Mouse (Mus musculus) thymus, adult 2 months (tissue): ENCODE measurements around the gene 2610318N02Rik. TPM values are rescaled to one million over a fixed set of nuclear protein-coding genes. Genes with fewer than 3 reads are reported as not detected.

Source experiments
- DNase-seq: peaks from one replicate; pipeline ENCODE4 v3.0.0; 2021
- H3K27ac ChIP-seq: fragments of 200-500 bp; 2 replicates; pipeline ENCODE4 v1.5.1; 2012; ENCODE audit warnings: low read length, control low read depth; ENCODE audit not compliant: control insufficient read depth, insufficient read depth
- H3K27me3 ChIP-seq: fragments of 200-500 bp; 2 replicates; pipeline ENCODE4 v1.6.1; 2012; ENCODE audit warnings: mild to moderate bottlenecking, low read length, moderate library complexity, mixed read lengths; ENCODE audit not compliant: control insufficient read depth, insufficient read depth
- H3K36me3 ChIP-seq: fragments of 200-500 bp; 2 replicates; pipeline ENCODE4 v1.6.1; 2012; ENCODE audit warnings: mild to moderate bottlenecking, low read length, moderate library complexity; ENCODE audit not compliant: control insufficient read depth, insufficient read depth
- H3K4me1 ChIP-seq: fragments of 200-500 bp; replicated peaks from 2 replicates; pipeline ENCODE4 v1.6.1; 2012; ENCODE audit warnings: low read length; ENCODE audit not compliant: control insufficient read depth, insufficient read depth
- H3K4me3 ChIP-seq: fragments of 200-500 bp; 2 replicates; pipeline ENCODE4 v1.5.1; 2012; ENCODE audit warnings: mild to moderate bottlenecking, low read length, control low read depth, moderate library complexity; ENCODE audit not compliant: control insufficient read depth, insufficient read depth
- CTCF ChIP-seq: fragments of 200-500 bp; IDR thresholded peaks from 2 replicates; pipeline ENCODE4 v1.5.1; 2012; ENCODE audit warnings: mild to moderate bottlenecking, control low read depth, low read length, moderate library complexity, borderline replicate concordance; ENCODE audit not compliant: control insufficient read depth, poor library complexity, insufficient read depth; ENCODE audit errors: extremely low read depth
- POLR2A ChIP-seq: fragments of 200-500 bp; IDR thresholded peaks from 2 replicates; pipeline ENCODE4 v1.6.1; 2012; ENCODE audit warnings: mild to moderate bottlenecking, low read length, control low read depth, moderate library complexity; ENCODE audit not compliant: control insufficient read depth, poor library complexity, insufficient read depth; ENCODE audit errors: extremely low read depth
- WGBS: fragments of 180-500 bp; shearing (Covaris S2); methylation state at CpG from one replicate; pipeline ENCODE4 v1.1.7; 2018; 5-methylcytosine and 5-hydroxymethylcytosine counted together
- polyA plus RNA-seq: library from polyadenylated mRNA; depleted of rRNA; stranded (reverse); fragments of >200 nt; gene quantifications from 2 replicates; pipeline ENCODE4 v1.2.3, GENCODE M21; 2012; rRNA removed

The 2610318N02Rik gene
- polyA plus RNA-seq, 1 experiment, result 105 TPM

DNA sequence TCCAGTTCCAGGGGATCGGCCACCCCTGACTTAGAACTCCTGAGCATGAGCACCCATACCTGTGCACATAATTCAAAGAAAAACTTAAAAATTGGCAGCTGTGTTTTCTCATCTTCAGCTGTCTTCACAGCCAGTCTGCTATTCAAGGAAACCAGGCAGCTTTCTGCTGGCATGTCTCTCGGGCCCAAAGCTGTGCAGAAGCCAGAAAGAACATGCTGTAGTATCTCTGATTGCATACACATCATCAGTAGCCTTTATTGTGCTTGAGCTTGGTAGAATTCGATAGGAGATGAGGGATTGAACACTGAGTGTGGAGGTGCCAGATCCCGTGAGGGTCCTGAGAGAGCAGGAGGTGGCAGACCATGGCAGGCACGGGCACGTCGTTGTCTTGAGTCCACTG is 52.0 kb downstream of the 2610318N02Rik start:
- DNase-seq, result no peak
- no peaks in the 10 kb centered on the region for H3K36me3 ChIP-seq
- H3K27me3 ChIP-seq, result no peaks in the 10 kb centered on the region
- H3K4me1 ChIP-seq, result peaks cover 3% of the 10 kb centered on the region
- no peak overlapping the region for H3K4me3 ChIP-seq
- H3K27ac ChIP-seq, result no peak overlapping the region
- WGBS, result 95% methylated on average over 7 of the region's 7 CpGs
- no peak for TF ChIP-seq POLR2A
- TF ChIP-seq CTCF, result no peak

DNA sequence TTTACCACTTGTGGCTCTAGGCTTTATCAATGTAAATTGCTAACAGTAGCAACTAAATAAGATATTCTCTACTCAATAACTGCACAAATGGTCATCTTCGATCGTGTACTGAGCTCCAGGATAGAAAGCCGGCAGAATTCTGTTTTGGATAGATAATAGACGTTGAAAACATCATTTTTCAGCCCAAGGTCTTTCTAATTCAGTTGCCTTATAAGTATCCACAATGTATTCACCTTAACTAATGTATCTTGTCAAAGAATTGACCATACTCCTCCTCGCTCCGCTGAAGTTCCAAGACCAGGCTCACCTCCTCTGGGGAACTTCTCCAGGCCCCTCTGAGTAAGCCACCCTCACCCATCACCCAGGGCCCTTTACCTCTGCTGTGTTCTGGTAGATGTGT is 54.3 kb downstream of the 2610318N02Rik start:
- H3K4me3 ChIP-seq, result no peak overlapping the region

DNA sequence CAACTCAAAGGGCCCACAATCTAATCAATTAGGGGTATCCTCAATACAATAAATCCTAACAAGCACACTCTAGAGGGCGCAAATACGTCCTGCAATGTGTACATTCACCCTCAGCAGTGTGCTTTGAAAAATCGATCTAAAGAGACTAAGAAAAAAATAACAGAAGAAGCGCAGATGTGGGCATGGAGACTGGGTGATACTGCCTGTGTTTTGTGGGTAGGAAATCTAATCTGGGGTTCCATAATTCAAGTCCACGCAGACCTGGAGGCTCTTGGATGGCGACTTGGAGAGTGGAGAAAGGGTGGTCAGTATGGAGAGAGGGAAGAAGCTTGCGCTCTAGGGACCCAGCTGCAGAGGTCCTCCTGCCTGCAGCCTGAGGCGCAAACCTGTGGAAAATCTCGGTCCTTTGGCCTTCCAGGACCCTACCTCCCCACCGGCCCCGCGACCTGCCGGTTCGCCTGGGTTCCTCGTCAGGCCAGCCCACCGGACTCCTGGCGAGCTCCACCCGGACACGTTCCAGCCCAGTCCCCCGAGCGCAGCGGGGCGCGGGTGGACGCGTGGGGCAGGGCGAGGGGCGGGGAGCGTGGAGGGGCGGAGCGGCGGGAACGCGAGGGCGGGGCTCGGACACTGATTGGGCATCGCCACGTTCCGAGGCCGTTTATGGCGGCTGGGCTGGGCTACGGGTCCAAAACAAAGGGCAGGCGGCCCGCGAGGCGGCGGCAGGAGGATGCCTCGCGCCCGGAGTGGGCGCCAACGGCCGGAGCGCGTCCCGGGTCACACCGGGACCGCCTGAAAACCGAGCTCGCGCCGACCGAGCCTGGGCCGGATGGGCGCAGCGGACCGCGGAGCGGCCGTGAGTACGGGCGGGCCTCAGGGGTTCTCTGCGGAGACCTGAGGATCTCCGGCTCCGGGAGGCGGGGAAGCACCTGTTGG is 55.2 kb downstream of the 2610318N02Rik start, which contains the start of gene Ypel1:
Gene Ypel1 (plus strand): TSS at position 186 of the 933 bp plus-strand sequence.
- Histone ChIP-seq H3K36me3 (no peaks in the 10 kb centered on the region), H3K4me1 (peaks cover 3% of the 10 kb centered on the region), H3K4me3 (peak within 1 kb of the TSS; percentile 98), H3K27ac (no peak within 1 kb of the TSS), H3K27me3 (no peaks in the 10 kb centered on the region)
- peak; percentile 80 for DNase-seq
- TF ChIP-seq POLR2A, result peak; percentile 57
- peak; percentile 51; the same call in 1 of the 2 replicates for TF ChIP-seq CTCF
- under 1% methylated on average over 76 of the region's 76 CpGs for WGBS

More for the DNA sequence above, 54.3 kb downstream of the 2610318N02Rik start:
- no peaks in the 10 kb centered on the region for H3K27me3 ChIP-seq
- no peak overlapping the region for H3K27ac ChIP-seq
- WGBS, result 62% methylated on average over 6 of the region's 6 CpGs
- H3K4me1 ChIP-seq, result peaks cover 3% of the 10 kb centered on the region
- DNase-seq, result no peak
- TF ChIP-seq CTCF, result no peak
- TF ChIP-seq POLR2A, result no peak
- no peaks in the 10 kb centered on the region for H3K36me3 ChIP-seq

DNA sequence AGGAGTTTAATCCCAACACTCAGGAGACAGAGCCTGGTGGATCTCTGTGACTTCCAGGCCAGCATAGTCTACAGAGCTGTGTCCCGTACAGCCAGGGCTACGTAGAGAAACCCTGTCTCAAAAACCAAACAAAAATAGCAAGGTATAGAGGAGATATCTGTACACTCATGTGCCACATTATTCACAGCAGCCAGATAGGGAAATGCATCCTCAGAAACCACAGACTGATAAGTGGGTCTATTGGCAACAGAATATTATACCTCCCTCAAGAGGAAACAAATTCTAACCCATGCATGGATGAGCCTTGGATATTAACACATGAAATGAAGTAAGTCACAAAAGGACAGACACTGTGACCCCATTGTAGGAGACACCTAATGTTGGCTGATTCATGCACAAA is 57.4 kb downstream of the 2610318N02Rik start:
- TF ChIP-seq POLR2A (no peak), CTCF (no peak)
- H3K27me3 ChIP-seq, result no peaks in the 10 kb centered on the region
- no peak for DNase-seq
- peaks cover 3% of the 10 kb centered on the region for H3K4me1 ChIP-seq
- no peak overlapping the region for H3K4me3 ChIP-seq
- WGBS, result 94% methylated on average over 2 of the region's 2 CpGs
- no peaks in the 10 kb centered on the region for H3K36me3 ChIP-seq
- no peak overlapping the region for H3K27ac ChIP-seq

Other genes with a start within 250 kb of the 2610318N02Rik start
- 24.7 and 26.0 TPM in 2 replicates for gene Ppm1f, start 228.7 kb downstream of the 2610318N02Rik start, polyA plus RNA-seq
- gene Mapk1, start 141.8 kb downstream of the 2610318N02Rik start, polyA plus RNA-seq, result 126 and 145 TPM in 2 replicates
- 3.8 and 5.7 TPM in 2 replicates for gene Ypel1, start 55.5 kb downstream of the 2610318N02Rik start, polyA plus RNA-seq
- gene Ppil2, start 13.9 kb downstream of the 2610318N02Rik start, polyA plus RNA-seq, result 163 and 176 TPM in 2 replicates
- gene Sdf2l1, start 7.2 kb upstream of the 2610318N02Rik start, polyA plus RNA-seq, result 60.3 and 69.8 TPM in 2 replicates
- gene Ydjc, start 19.5 kb upstream of the 2610318N02Rik start, polyA plus RNA-seq, result 19.3 and 21.4 TPM in 2 replicates
- 3.5 and 3.7 TPM in 2 replicates for gene Ccdc116, start 22.1 kb upstream of the 2610318N02Rik start, polyA plus RNA-seq
- 70.5 and 75.0 TPM in 2 replicates for gene Ube2l3, start 77.5 kb upstream of the 2610318N02Rik start, polyA plus RNA-seq
- gene Rimbp3, start 83.4 kb upstream of the 2610318N02Rik start, polyA plus RNA-seq, result 0.41 and 0.51 TPM in 2 replicates
- 6.0 and 7.0 TPM in 2 replicates for gene Hic2, start 108.4 kb upstream of the 2610318N02Rik start, polyA plus RNA-seq
- 63.6 and 72.6 TPM in 2 replicates for gene Tmem191c, start 150.9 kb upstream of the 2610318N02Rik start, polyA plus RNA-seq
- 0.16 and 0.69 TPM in 2 replicates for gene Serpind1, start 206.2 kb upstream of the 2610318N02Rik start, polyA plus RNA-seq